Mouse (Mus musculus): ENCODE measurements at regions not wholly inside any gene's neighbourhood (a gene's known extent, or its start where the extent isn't known, plus 50 kb on each side); places are given as distances from the start of the nearest gene placed in this dataset.

- TF ChIP-seq ZNF384 (IDR thresholded peaks at IDR 0.05; ENCODE audit: low read depth, low read length) (no peak), CHD2 (IDR thresholded peaks at IDR 0.05; ENCODE audit: low read depth, low read length) (no peak)
Measured at GRCm38 (mm10) chr14:62022193-62022592, 270.2 kb upstream of the Rnaseh2b start.

Data from ES-E14 (cell line).